Mouse (Mus musculus): ENCODE results near the gene Vmn1r41. TPM values are rescaled to one million over a fixed set of nuclear protein-coding genes. Genes with fewer than 3 reads are reported as not detected.

Gene Vmn1r41
- not detected for total RNA-seq (2022)

DNA sequence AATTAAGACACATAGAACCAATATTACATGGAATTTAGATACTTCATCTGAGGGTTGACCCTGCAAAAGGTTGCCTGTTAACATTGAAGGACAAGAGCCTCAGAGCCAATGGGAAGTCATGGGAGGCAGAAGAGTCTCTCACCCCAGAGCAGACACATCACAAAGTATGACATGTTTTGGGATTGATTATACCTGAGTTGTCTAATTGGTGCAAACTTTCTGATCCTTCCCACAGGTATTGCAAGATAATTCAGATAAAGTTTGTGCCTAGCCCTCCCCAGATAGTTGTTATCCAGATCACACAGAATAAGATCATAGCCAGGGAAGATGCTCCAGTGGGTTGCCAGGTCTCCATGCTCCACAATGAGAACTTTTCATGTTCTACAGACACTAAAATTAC is at the start of gene Vmn1r41:
Gene Vmn1r41 (plus strand): TSS at position 301 of the 400 bp plus-strand sequence.
- DNase-seq (ENCODE audit: low spot score), result no peak

DNA sequence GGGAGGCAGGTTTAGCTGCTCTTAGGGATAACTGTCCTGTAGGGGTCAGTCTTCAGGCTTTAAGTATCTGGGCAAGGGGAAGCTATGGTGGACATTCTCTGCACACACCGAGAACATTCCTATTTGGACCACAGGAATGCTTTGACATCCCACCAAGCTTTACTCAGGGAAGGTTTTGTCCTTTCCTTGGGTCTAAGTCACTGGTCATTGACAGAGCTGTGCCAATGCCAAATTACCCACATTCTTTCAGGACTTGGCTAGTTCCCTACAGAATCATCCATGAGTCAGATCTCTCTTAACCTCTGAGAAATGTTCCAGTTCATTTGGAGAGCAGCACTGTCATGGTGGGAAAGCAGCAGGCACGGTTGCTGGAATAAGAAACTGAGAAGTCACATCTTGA is 33.9 kb upstream of the Vmn1r41 start:
- DNase-seq (ENCODE audit: low spot score), result no peak

GRCm38 (mm10) chr6:89707240-89707639 is 33.3 kb upstream of the Vmn1r41 start, which contains the start of gene Vmn1r40:
TSS of gene Vmn1r40 (plus strand) at chr6:89707540.
- no peak for DNase-seq (ENCODE audit: low spot score)

- DNase-seq (ENCODE audit: low spot score), result no peak
Measured at GRCm38 (mm10) chr6:89718051-89718450, 22.5 kb upstream of the Vmn1r41 start.

DNA sequence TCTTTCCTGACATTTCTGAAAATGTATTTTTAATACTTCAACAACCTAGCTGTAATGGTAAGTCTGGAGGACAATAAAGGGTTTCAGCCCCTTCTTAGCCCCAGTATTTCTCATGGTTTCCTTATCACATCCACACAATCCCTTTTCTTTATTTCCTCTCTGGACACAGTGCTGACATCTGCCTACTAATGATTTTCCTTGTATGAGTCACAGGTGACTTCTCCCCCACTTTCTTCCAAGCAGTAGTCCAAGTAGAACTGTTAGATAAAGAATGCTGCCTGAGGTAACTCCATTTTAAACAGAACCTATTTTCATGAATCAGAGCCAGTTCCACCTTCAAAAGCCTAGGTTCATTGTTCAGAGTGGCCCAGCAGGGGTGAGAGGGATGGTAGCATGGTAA is 2.2 kb downstream of the Vmn1r41 start:
- no peak for DNase-seq (ENCODE audit: low spot score)

DNA sequence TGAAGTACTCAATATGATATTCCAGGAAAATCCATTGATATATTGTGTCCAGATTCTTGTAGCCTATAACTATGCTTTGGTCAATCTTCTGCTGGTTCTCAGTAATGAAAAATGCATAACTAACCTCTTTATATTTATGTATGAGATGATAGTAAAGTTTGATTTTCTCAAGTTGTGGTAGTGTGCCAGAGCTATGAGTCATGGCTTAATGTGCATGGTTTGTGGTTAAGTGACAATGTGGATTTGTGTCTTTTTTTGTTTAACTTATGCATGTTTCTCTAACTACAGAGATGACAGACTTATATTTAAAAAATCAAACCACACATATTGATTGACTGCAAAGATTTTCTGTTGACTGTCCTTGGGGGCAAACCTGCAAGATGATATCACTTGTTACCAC is 49.7 kb downstream of the Vmn1r41 start:
- no peak for DNase-seq (ENCODE audit: low spot score)

Other genes starting within 250 kb of the Vmn1r41 start
- 10 to 100 TPM; 10.1 to 12.9 (median 11.5) TPM for gene Chchd6, start 145.1 kb upstream of the Vmn1r41 start, total RNA-seq (2022)
- gene Txnrd3, start 96.8 kb upstream of the Vmn1r41 start, total RNA-seq (2022), result 10 to 100 TPM; 14.6 to 17.0 (median 15.0) TPM
- not detected for gene Vmn1r40, start 33.2 kb upstream of the Vmn1r41 start, total RNA-seq (2022)
- gene Vmn1r42, start 135.6 kb downstream of the Vmn1r41 start, total RNA-seq (2022), result under 1 TPM; 0.09 to 0.41 (median 0.22) TPM
- gene Vmn1r43, start 135.6 kb downstream of the Vmn1r41 start, total RNA-seq (2022), result under 1 TPM in 1 of 4 experiments, not detected in 3; 0.03 TPM
- gene Vmn1r44, start 142.9 kb downstream of the Vmn1r41 start, total RNA-seq (2022), result not detected
- not detected for gene Vmn1r45, start 199.8 kb downstream of the Vmn1r41 start, total RNA-seq (2022)
- gene Vmn1r46, start 228.5 kb downstream of the Vmn1r41 start, total RNA-seq (2022), result not detected

All from heart, adult 8-10 months (tissue).